Mouse (Mus musculus) kidney, postnatal 0 days (tissue): ENCODE results near the gene Zdhhc19. TPM values are rescaled to one million over a fixed set of nuclear protein-coding genes. Genes with fewer than 3 reads are reported as not detected.

Source experiments
- ATAC-seq: fragments of 200-750 bp; cut with Nextera tagmentation; replicated peaks from 2 replicates; pipeline ENCODE4 v1.8.0; 2017; ENCODE audit warnings: low read depth, moderate number of reproducible peaks, moderate TSS enrichment, moderate library complexity; ENCODE audit not compliant: low FRiP score
- DNase-seq: peaks from one replicate; pipeline ENCODE4 v3.0.0-alpha.2; 2016; ENCODE audit warnings: low spot score
- H3K27ac ChIP-seq: fragments of 300-500 bp; sonication (generic); 2 replicates; pipeline ENCODE4 v1.5.1; 2014; ENCODE audit warnings: mild to moderate bottlenecking
- H3K27me3 ChIP-seq: fragments of 300-500 bp; sonication (generic); 2 replicates; pipeline ENCODE4 v1.6.1; 2014; ENCODE audit warnings: low read length, mixed read lengths; ENCODE audit not compliant: insufficient read depth
- H3K36me3 ChIP-seq: fragments of 300-500 bp; sonication (generic); 2 replicates; pipeline ENCODE4 v1.6.1; 2014; ENCODE audit warnings: low read length, mixed read lengths; ENCODE audit not compliant: insufficient read depth
- H3K4me1 ChIP-seq: fragments of 300-500 bp; sonication (generic); replicated peaks from 2 replicates; pipeline ENCODE4 v1.6.1; 2014; ENCODE audit warnings: antibody characterized with exemption, low read length, mixed read lengths; ENCODE audit not compliant: insufficient read depth
- H3K4me2 ChIP-seq: fragments of 300-500 bp; sonication (generic); 2 replicates; pipeline ENCODE4 v1.6.1; 2014; ENCODE audit warnings: mild to moderate bottlenecking, low read length, moderate library complexity, mixed read lengths
- H3K4me3 ChIP-seq: fragments of 300-500 bp; sonication (generic); replicated peaks from 2 replicates; pipeline ENCODE4 v1.5.1; 2014; ENCODE audit warnings: low read depth, low read length
- H3K9ac ChIP-seq: fragments of 300-500 bp; sonication (generic); 2 replicates; pipeline ENCODE4 v1.6.1; 2014; ENCODE audit warnings: low read depth, low read length
- H3K9me3 ChIP-seq: fragments of 300-500 bp; sonication (generic); replicated peaks from 2 replicates; pipeline ENCODE4 v1.6.1; 2016; ENCODE audit warnings: low read length, inconsistent platforms, mixed read lengths
- CTCF ChIP-seq: IDR thresholded peaks from 2 replicates; pipeline ENCODE4 v1.5.1; 2016; ENCODE audit warnings: antibody characterized with exemption, low read depth, mild to moderate bottlenecking, moderate library complexity
- WGBS: fragments of 180-500 bp; shearing (Covaris S2); extraction: QIAGEN DNeasy Blood & Tissue Kit; methylation state at CpG from one replicate; pipeline ENCODE4 v1.1.7; 2014; 5-methylcytosine and 5-hydroxymethylcytosine counted together
- polyA plus RNA-seq: library from polyadenylated mRNA; unstranded; fragments of >200 nt; fragmentation: Nextera tagmentation; extraction: Ambion mirVana; gene quantifications from 2 replicates; pipeline ENCODE4 v1.2.1, GENCODE M21; 2015

Zdhhc19 gene
- polyA plus RNA-seq, 1 experiment from 2014 or later = not detected

- ATAC-seq = no peak
- Histone ChIP-seq H3K36me3 (no peaks in the 10 kb centered on the region), H3K4me3 (no peak overlapping the region), H3K4me1 (no peaks in the 10 kb centered on the region; the same call in 1 of the 2 replicates), H3K27ac (no peak overlapping the region), H3K4me2 (no peak overlapping the region), H3K9ac (no peak overlapping the region), H3K9me3 (no peaks in the 10 kb centered on the region), H3K27me3 (no peaks in the 10 kb centered on the region)
- no peak for TF ChIP-seq CTCF
- no peak for DNase-seq
- 73% methylated on average over 3 of the region's 3 CpGs for WGBS
Observed at GRCm38 (mm10) chr16:32511338-32511734, 15.3 kb downstream of the Zdhhc19 start.

GRCm38 (mm10) chr16:32511827-32512490, 15.9 kb downstream of the Zdhhc19 start:
- DNase-seq (no peak), ATAC-seq (no peak)
- Histone ChIP-seq H3K4me1 (no peaks in the 10 kb centered on the region; the same call in 1 of the 2 replicates), H3K36me3 (no peaks in the 10 kb centered on the region), H3K27me3 (no peaks in the 10 kb centered on the region), H3K4me2 (no peak overlapping the region), H3K27ac (no peak overlapping the region), H3K9ac (no peak overlapping the region), H3K4me3 (no peak overlapping the region), H3K9me3 (no peaks in the 10 kb centered on the region)
- no peak for TF ChIP-seq CTCF
- 89% methylated on average over 8 of the region's 8 CpGs for WGBS

DNA sequence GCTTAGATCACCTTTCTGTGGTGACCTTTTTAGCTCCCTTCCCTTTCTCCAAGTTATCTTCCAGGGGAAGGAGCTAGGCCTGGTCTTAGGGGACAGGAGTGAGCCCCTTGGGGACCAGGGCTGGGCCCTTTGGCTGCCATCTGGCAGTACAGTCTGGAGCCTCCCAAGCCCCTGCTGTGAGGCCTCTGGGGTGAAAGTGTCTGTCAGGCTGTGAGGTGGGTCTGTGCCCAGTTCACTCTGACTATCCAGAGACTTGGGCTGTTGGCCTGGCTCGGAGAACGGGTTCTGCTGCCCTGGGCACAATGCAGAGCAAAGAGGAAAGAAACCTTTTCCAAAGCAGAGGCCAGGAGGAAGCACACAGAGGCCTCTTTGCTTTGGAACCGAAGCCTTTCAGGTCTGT, 16.9 kb downstream of the Zdhhc19 start:
- Histone ChIP-seq H3K9me3 (no peaks in the 10 kb centered on the region), H3K36me3 (no peaks in the 10 kb centered on the region), H3K9ac (0 out of 2 replicates have a peak overlapping the region, but pooled peaks have one; percentile 2), H3K27ac (no peak overlapping the region), H3K4me3 (no peak overlapping the region), H3K27me3 (no peaks in the 10 kb centered on the region), H3K4me1 (no peaks in the 10 kb centered on the region; the same call in 1 of the 2 replicates), H3K4me2 (no peak overlapping the region)
- 66% methylated on average over 3 of the region's 3 CpGs for WGBS
- no peak for TF ChIP-seq CTCF
- no peak for ATAC-seq
- no peak for DNase-seq

GRCm38 (mm10) chr16:32513401-32513800, 17.3 kb downstream of the Zdhhc19 start:
- Histone ChIP-seq H3K4me3 (no peak overlapping the region), H3K36me3 (no peaks in the 10 kb centered on the region), H3K4me2 (no peak overlapping the region), H3K9ac (no peak overlapping the region), H3K27me3 (no peaks in the 10 kb centered on the region), H3K27ac (no peak overlapping the region), H3K4me1 (no peaks in the 10 kb centered on the region; the same call in 1 of the 2 replicates), H3K9me3 (no peaks in the 10 kb centered on the region)
- DNase-seq = no peak
- no peak for TF ChIP-seq CTCF
- ATAC-seq = no peak
- WGBS = 88% methylated on average over 6 of the region's 6 CpGs

DNA sequence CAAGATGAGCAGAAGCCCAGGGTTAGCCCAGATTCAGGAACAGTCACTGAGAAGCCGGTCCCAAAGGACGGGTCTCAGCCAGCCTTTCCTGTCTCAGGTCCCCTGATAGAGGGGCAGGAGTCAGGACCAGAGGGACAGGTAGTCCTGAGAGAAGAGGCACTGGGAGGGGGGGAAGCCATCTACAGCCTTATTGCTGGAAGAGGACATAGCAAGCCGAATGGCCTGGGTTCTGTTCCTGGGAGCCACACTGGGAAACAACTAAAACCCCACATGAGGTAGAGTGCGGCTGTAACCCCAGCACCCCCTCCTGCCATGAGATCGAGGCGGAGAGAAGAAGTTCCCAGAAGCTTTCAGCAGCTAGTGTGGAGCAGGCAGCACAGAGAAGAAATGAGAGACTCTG, 17.9 kb downstream of the Zdhhc19 start:
- no peak for DNase-seq
- WGBS = 92% methylated on average over 6 of the region's 6 CpGs
- Histone ChIP-seq H3K9ac (no peak overlapping the region), H3K27me3 (no peaks in the 10 kb centered on the region), H3K9me3 (no peaks in the 10 kb centered on the region), H3K4me3 (no peak overlapping the region), H3K4me2 (no peak overlapping the region), H3K36me3 (no peaks in the 10 kb centered on the region), H3K4me1 (no peaks in the 10 kb centered on the region; the same call in 1 of the 2 replicates), H3K27ac (no peak overlapping the region)
- no peak for TF ChIP-seq CTCF
- no peak for ATAC-seq

GRCm38 (mm10) chr16:32516006-32516962, 20.2 kb downstream of the Zdhhc19 start:
- 13% methylated on average over 21 of the region's 21 CpGs for WGBS
- peak; percentile 74 for ATAC-seq
- Histone ChIP-seq H3K36me3 (no peaks in the 10 kb centered on the region), H3K9ac (peak overlapping the region; percentile 35), H3K27me3 (no peaks in the 10 kb centered on the region), H3K9me3 (no peaks in the 10 kb centered on the region), H3K27ac (peak overlapping the region; percentile 36; the same call in 1 of the 2 replicates), H3K4me3 (no peak overlapping the region), H3K4me2 (peak overlapping the region; percentile 43), H3K4me1 (no peaks in the 10 kb centered on the region; the same call in 1 of the 2 replicates)
- DNase-seq = peak; percentile 62
- TF ChIP-seq CTCF = no peak
